Mouse (Mus musculus): ENCODE data around the gene Ptges3l.
"Not testable (repeated sequence)": the region's sequence is repeated elsewhere in the genome, so short reads cannot be mapped to it uniquely, and the experiment has no call there.

The Ptges3l gene

GRCm38 (mm10) chr11:101455627-101456026 is 30.5 kb upstream of the Ptges3l start:
- no peak for DNase-seq

GRCm38 (mm10) chr11:101454702-101455101 is 29.6 kb upstream of the Ptges3l start:
- no peak for DNase-seq

GRCm38 (mm10) chr11:101452093-101452774 is 27.1 kb upstream of the Ptges3l start:
- no peak for DNase-seq

GRCm38 (mm10) chr11:101451536-101451935 is 26.4 kb upstream of the Ptges3l start:
- DNase-seq: no peak

- DNase-seq: peak in 1 of 2 experiments; percentile 53
Measured at GRCm38 (mm10) chr11:101450394-101450793, 25.3 kb upstream of the Ptges3l start.

GRCm38 (mm10) chr11:101449596-101449995 is 24.5 kb upstream of the Ptges3l start:
- DNase-seq: not testable (repeated sequence)

GRCm38 (mm10) chr11:101448899-101449298 is 23.8 kb upstream of the Ptges3l start:
- no peak for DNase-seq

- DNase-seq: peak; percentile 91
Measured at GRCm38 (mm10) chr11:101448274-101448746, 23.2 kb upstream of the Ptges3l start, which contains the start of gene Ifi35. Gene Ifi35 (plus strand): TSS chr11:101448407.

GRCm38 (mm10) chr11:101447786-101448185 is 22.7 kb upstream of the Ptges3l start:
- no peak for DNase-seq

GRCm38 (mm10) chr11:101446860-101447259 is 21.7 kb upstream of the Ptges3l start:
- DNase-seq: not testable (repeated sequence)

GRCm38 (mm10) chr11:101446319-101446718 is 21.2 kb upstream of the Ptges3l start:
- DNase-seq: no peak

- DNase-seq: no peak
Measured at GRCm38 (mm10) chr11:101442760-101443159, 17.6 kb upstream of the Ptges3l start.

- peak; percentile 96 to 99 for DNase-seq
Measured at GRCm38 (mm10) chr11:101442127-101442693, 17.1 kb upstream of the Ptges3l start, which contains the start of gene Rpl27. Gene Rpl27 (plus strand): TSS chr11:101442298.

GRCm38 (mm10) chr11:101441450-101442126 is 16.5 kb upstream of the Ptges3l start:
- DNase-seq: not testable (repeated sequence)

GRCm38 (mm10) chr11:101438006-101438405 is 12.9 kb upstream of the Ptges3l start:
- DNase-seq: not testable (repeated sequence)

- DNase-seq: no peak
Measured at GRCm38 (mm10) chr11:101436916-101437315, 11.8 kb upstream of the Ptges3l start.

- DNase-seq: no peak
Measured at GRCm38 (mm10) chr11:101435831-101436230, 10.7 kb upstream of the Ptges3l start.

GRCm38 (mm10) chr11:101433396-101433795 is 8.3 kb upstream of the Ptges3l start:
- DNase-seq: no peak

GRCm38 (mm10) chr11:101431327-101431726 is 6.2 kb upstream of the Ptges3l start:
- DNase-seq: no peak

GRCm38 (mm10) chr11:101426165-101426564 is 1.0 kb upstream of the Ptges3l start:
- no peak for DNase-seq

GRCm38 (mm10) chr11:101424105-101424851 is 855 bp downstream of the Ptges3l start, which contains the start of gene Gm27029:
Gene Gm27029 (minus strand): TSS chr11:101424796.
- peak in 1 of 2 experiments; percentile 20 for DNase-seq

- no peak for DNase-seq
Measured at GRCm38 (mm10) chr11:101420148-101420547, 5.0 kb downstream of the Ptges3l start.

GRCm38 (mm10) chr11:101419610-101420009 is 5.5 kb downstream of the Ptges3l start:
- peak in 1 of 2 experiments; percentile 24 for DNase-seq

Measured in kidney, postnatal 36 days (tissue).